Comparison of ENCODE assay signal across 8 mouse cellular contexts in the genomic region with DNA sequence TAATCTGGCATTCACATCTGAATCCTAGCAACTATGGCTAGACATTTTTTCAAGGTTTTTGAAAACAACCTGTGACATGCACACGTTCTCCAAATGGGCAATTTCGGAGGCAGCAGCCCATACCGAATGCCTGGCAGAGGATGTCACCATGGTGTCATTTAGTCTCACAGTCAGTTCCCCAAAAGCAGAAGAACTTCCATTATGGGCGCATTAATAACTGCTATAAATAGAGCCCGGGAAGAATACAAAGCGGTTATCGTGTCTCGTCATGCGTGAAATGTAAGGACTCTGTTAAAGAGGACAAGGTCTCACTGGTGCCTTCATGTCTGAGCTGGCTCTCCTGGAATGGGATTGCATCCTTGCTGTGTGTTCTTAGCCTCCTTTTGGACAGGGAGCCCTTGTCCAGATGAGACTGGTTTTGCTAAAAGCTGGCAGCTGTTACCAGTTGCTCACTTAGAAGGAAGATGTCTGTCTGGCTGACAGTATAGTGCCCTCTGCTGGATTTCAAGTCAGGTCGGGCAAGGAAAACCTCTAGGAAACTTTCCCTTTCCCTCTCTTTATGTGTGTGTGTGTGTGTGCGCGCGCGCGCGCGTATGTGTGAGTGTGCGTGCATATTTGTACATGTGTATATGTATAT. TPM values are rescaled to one million over a fixed set of nuclear protein-coding genes. Genes with fewer than 3 reads are reported as not detected.
DNase-seq lines count a peak whose midpoint lies in the region; ATAC-seq and TF ChIP-seq lines count a peak whose summit lies in the region.

No protein-coding gene starts in this region.

- H3K4me1 ChIP-seq in forebrain, embryonic 15.5 days = peaks cover 37% of the 10 kb centered on the region
- peaks cover 32% of the 10 kb centered on the region for H3K4me1 ChIP-seq in forebrain, embryonic 12.5 days
- no peaks in the 10 kb centered on the region for H3K4me1 ChIP-seq in lung, postnatal 0 days (ENCODE audit: insufficient read depth, low read depth, low read length)

- no peaks in the 10 kb centered on the region for H3K36me3 ChIP-seq in forebrain, embryonic 15.5 days
- no peaks in the 10 kb centered on the region for H3K36me3 ChIP-seq in forebrain, embryonic 12.5 days (replicated peaks)
- H3K36me3 ChIP-seq in lung, postnatal 0 days (ENCODE audit: insufficient read depth, low read length) = no peaks in the 10 kb centered on the region

- H3K4me3 ChIP-seq in forebrain, embryonic 15.5 days = no peak overlapping the region
- H3K4me3 ChIP-seq in forebrain, embryonic 12.5 days (replicated peaks) = no peak overlapping the region
- no peak overlapping the region for H3K4me3 ChIP-seq in lung, postnatal 0 days (ENCODE audit: low read depth, low read length)

- H3K9me3 ChIP-seq in forebrain, embryonic 15.5 days = no peaks in the 10 kb centered on the region
- no peaks in the 10 kb centered on the region for H3K9me3 ChIP-seq in forebrain, embryonic 12.5 days
- no peaks in the 10 kb centered on the region for H3K9me3 ChIP-seq in lung, postnatal 0 days (ENCODE audit: low read length)

- H3K27ac ChIP-seq in forebrain, embryonic 15.5 days (replicated peaks) = no peak overlapping the region
- H3K27ac ChIP-seq in forebrain, embryonic 12.5 days = no peak overlapping the region
- H3K27ac ChIP-seq in lung, postnatal 0 days (ENCODE audit: low read length) = no peak overlapping the region

- 0 out of 2 replicates have a peak, but pooled peaks have one; percentile 26 for ATAC-seq in forebrain, embryonic 15.5 days (replicated peaks)
- no peak for ATAC-seq in forebrain, embryonic 12.5 days (ENCODE audit: low FRiP score)
- no peak for ATAC-seq in lung, postnatal 0 days
- peak; percentile 59 for ATAC-seq in megakaryocyte, adult 5-6 weeks (ENCODE audit: poor library complexity, severe bottlenecking)
- ATAC-seq in CD4-positive, CD25-positive, alpha-beta regulatory T cell, adult 4 months = no peak

- DNase-seq in lung, postnatal 0 days (ENCODE audit: low spot score) = peak; percentile 32
- no peak for DNase-seq in lung, adult 18-20 months
- peak; percentile 74 for DNase-seq in adipocyte (ENCODE audit: low spot score)
- DNase-seq in T-cell, adult 2 months (ENCODE audit: low spot score) = no peak

- 64% methylated on average over 18 of the region's 18 CpGs for WGBS in forebrain, embryonic 15.5 days
- 77% methylated on average over 18 of the region's 18 CpGs for WGBS in forebrain, embryonic 12.5 days
- WGBS in lung, postnatal 0 days = 86% methylated on average over 18 of the region's 18 CpGs

- H3K27me3 ChIP-seq in forebrain, embryonic 15.5 days = no peaks in the 10 kb centered on the region
- peaks cover 18% of the 10 kb centered on the region for H3K27me3 ChIP-seq in forebrain, embryonic 12.5 days
- H3K27me3 ChIP-seq in lung, postnatal 0 days (replicated peaks; ENCODE audit: insufficient read depth, low read length) = no peaks in the 10 kb centered on the region

- no peak overlapping the region for H3K4me2 ChIP-seq in forebrain, embryonic 15.5 days (replicated peaks)
- no peak overlapping the region for H3K4me2 ChIP-seq in forebrain, embryonic 12.5 days
- no peak overlapping the region for H3K4me2 ChIP-seq in lung, postnatal 0 days (replicated peaks; ENCODE audit: low read depth, low read length)

- no peak overlapping the region for H3K9ac ChIP-seq in forebrain, embryonic 15.5 days (replicated peaks)
- H3K9ac ChIP-seq in forebrain, embryonic 12.5 days = no peak overlapping the region
- H3K9ac ChIP-seq in lung, postnatal 0 days (replicated peaks; ENCODE audit: low read depth) = no peak overlapping the region

- TF ChIP-seq CTCF in lung, postnatal 0 days (IDR thresholded peaks at IDR 0.05) = peak; percentile 65

- no peak for TF ChIP-seq EP300 in lung, postnatal 0 days (IDR thresholded peaks at IDR 0.05)

RNA-seq across cellular contexts. Expression of gene Syk, which starts 17.8 kb away (rescaled TPM):
- 1.1 and 1.2 TPM in 2 replicates for polyA plus RNA-seq in forebrain, embryonic 15.5 days (2015; fragmentation: Nextera tagmentation; extraction: Ambion mirVana)
- polyA plus RNA-seq in forebrain, embryonic 12.5 days (2016; fragmentation: Nextera tagmentation; extraction: Ambion mirVana) = 1.3 and 1.6 TPM in 2 replicates
- 4.3 and 5.5 TPM in 2 replicates for polyA plus RNA-seq in lung, postnatal 0 days (2015; fragmentation: Nextera tagmentation; extraction: Ambion mirVana)
- total RNA-seq in megakaryocyte, adult 5-6 weeks (2015) = 87.8 and 90.2 TPM in 2 replicates
- 157 and 178 TPM in 2 replicates for total RNA-seq in megakaryocyte, adult 5-6 weeks (2017)
- polyA plus RNA-seq in CD4-positive, CD25-positive, alpha-beta regulatory T cell, adult 4 months (2017; shearing (Covaris generic)) = 1 to 10 TPM in 1 of 2 experiments, under 1 TPM in 1; 0.20 to 2.4 TPM

RNA-seq across cellular contexts. Expression of gene Diras2, which starts 34.1 kb away (rescaled TPM):
- 2.6 and 2.7 TPM in 2 replicates for polyA plus RNA-seq in forebrain, embryonic 15.5 days (2015; fragmentation: Nextera tagmentation; extraction: Ambion mirVana)
- 0.47 and 0.65 TPM in 2 replicates for polyA plus RNA-seq in forebrain, embryonic 12.5 days (2016; fragmentation: Nextera tagmentation; extraction: Ambion mirVana)
- polyA plus RNA-seq in lung, postnatal 0 days (2015; fragmentation: Nextera tagmentation; extraction: Ambion mirVana) = 0.31 TPM in 2 replicates
- total RNA-seq in megakaryocyte, adult 5-6 weeks (2015) = 0.30 and 0.54 TPM in 2 replicates
- total RNA-seq in megakaryocyte, adult 5-6 weeks (2017) = 0.04 TPM in 1 of 2 replicates, not detected in the other
- polyA plus RNA-seq in CD4-positive, CD25-positive, alpha-beta regulatory T cell, adult 4 months (2017; shearing (Covaris generic)) = not detected

Comparison
In these comparisons a context has a peak if more than half of its experiments do, and no peak if none do; other contexts are left out.
1. ATAC-seq: peak in forebrain, embryonic 15.5 days (single experiment) and megakaryocyte, adult 5-6 weeks (single experiment); none in forebrain, embryonic 12.5 days (single experiment), lung, postnatal 0 days (single experiment) and CD4-positive, CD25-positive, alpha-beta regulatory T cell, adult 4 months (single experiment).
2. DNase-seq: peak in lung, postnatal 0 days (single experiment) and adipocyte (single experiment); none in lung, adult 18-20 months (0 of 2) and T-cell, adult 2 months (single experiment).